Mouse (Mus musculus) kidney, embryonic 16.5 days (tissue): ENCODE measurements around the gene Slc38a5. TPM values are rescaled to one million over a fixed set of nuclear protein-coding genes. Genes with fewer than 3 reads are reported as not detected.
"Not testable (repeated sequence)": the region's sequence is repeated elsewhere in the genome, so short reads cannot be mapped to it uniquely, and the experiment has no call there.

Experiments used
- ATAC-seq: fragments of 200-750 bp; cut with Nextera tagmentation; 2 replicates; pipeline ENCODE4 v1.8.0; 2017; ENCODE audit warnings: moderate TSS enrichment; ENCODE audit not compliant: low FRiP score, low TSS enrichment
- H3K27ac ChIP-seq: fragments of 300-500 bp; sonication (generic); 2 replicates; pipeline ENCODE4 v1.5.1; 2014; ENCODE audit warnings: low read length
- H3K27me3 ChIP-seq: fragments of 300-500 bp; sonication (generic); 2 replicates; pipeline ENCODE4 v1.6.1; 2014; ENCODE audit warnings: low read length, control low read depth, mixed read lengths; ENCODE audit not compliant: insufficient read depth
- H3K36me3 ChIP-seq: fragments of 300-500 bp; sonication (generic); 2 replicates; pipeline ENCODE4 v1.6.1; 2014; ENCODE audit warnings: low read length, control low read depth, mixed read lengths; ENCODE audit not compliant: insufficient read depth
- H3K4me1 ChIP-seq: fragments of 300-500 bp; sonication (generic); 2 replicates; pipeline ENCODE4 v1.6.1; 2014; ENCODE audit warnings: low read length, control low read depth, mixed read lengths; ENCODE audit not compliant: insufficient read depth
- H3K4me2 ChIP-seq: fragments of 300-500 bp; sonication (generic); replicated peaks from 2 replicates; pipeline ENCODE4 v1.6.1; 2014; ENCODE audit warnings: low read depth, low read length
- H3K4me3 ChIP-seq: fragments of 300-500 bp; sonication (generic); 2 replicates; pipeline ENCODE4 v1.5.1; 2014; ENCODE audit warnings: mild to moderate bottlenecking, low read length
- H3K9ac ChIP-seq: fragments of 300-500 bp; sonication (generic); replicated peaks from 2 replicates; pipeline ENCODE4 v1.6.1; 2014; ENCODE audit warnings: low read length
- H3K9me3 ChIP-seq: fragments of 300-500 bp; sonication (generic); 2 replicates; pipeline ENCODE4 v1.6.1; 2016; ENCODE audit warnings: low read length, control low read depth
- WGBS: fragments of 180-500 bp; shearing (Covaris S2); extraction: QIAGEN DNeasy Blood & Tissue Kit; methylation state at CpG from one replicate; pipeline ENCODE4 v1.1.7; 2014; 5-methylcytosine and 5-hydroxymethylcytosine counted together
- polyA plus RNA-seq: library from polyadenylated mRNA; unstranded; fragments of >200 nt; fragmentation: Nextera tagmentation; extraction: Ambion mirVana; gene quantifications from 2 replicates; pipeline ENCODE4 v1.2.1, GENCODE M21; 2015

Slc38a5 gene
- polyA plus RNA-seq, 1 experiment from 2014 or later: 4.1 TPM

- H3K9me3 ChIP-seq: peaks cover 3% of the 10 kb centered on the region; the same call in 1 of the 2 replicates
- H3K27me3 ChIP-seq: peaks cover 6% of the 10 kb centered on the region; the same call in 1 of the 2 replicates
- no peak overlapping the region for H3K27ac ChIP-seq
- no peak overlapping the region for H3K4me3 ChIP-seq
- 71% methylated on average over 5 of the region's 5 CpGs for WGBS
- no peak overlapping the region for H3K9ac ChIP-seq
- no peaks in the 10 kb centered on the region for H3K4me1 ChIP-seq
- peak; percentile 83 for ATAC-seq
- H3K4me2 ChIP-seq: no peak overlapping the region
- H3K36me3 ChIP-seq: no peaks in the 10 kb centered on the region
Measured at GRCm38 (mm10) chrX:8274056-8274455, 3.1 kb downstream of the Slc38a5 start.

GRCm38 (mm10) chrX:8288621-8289020 lies 17.7 kb downstream of the Slc38a5 start:
- no peaks in the 10 kb centered on the region for H3K27me3 ChIP-seq
- no peak overlapping the region for H3K9ac ChIP-seq
- no peaks in the 10 kb centered on the region for H3K4me1 ChIP-seq
- no peak overlapping the region for H3K4me2 ChIP-seq
- H3K27ac ChIP-seq: no peak overlapping the region
- no peaks in the 10 kb centered on the region for H3K9me3 ChIP-seq
- WGBS: 80% methylated on average over 5 of the region's 5 CpGs
- no peak for ATAC-seq
- no peaks in the 10 kb centered on the region for H3K36me3 ChIP-seq
- H3K4me3 ChIP-seq: no peak overlapping the region

GRCm38 (mm10) chrX:8309302-8309701 lies 38.4 kb downstream of the Slc38a5 start:
- Histone ChIP-seq H3K9ac (no peak overlapping the region), H3K9me3 (no peaks in the 10 kb centered on the region), H3K27me3 (no peaks in the 10 kb centered on the region), H3K36me3 (no peaks in the 10 kb centered on the region), H3K27ac (no peak overlapping the region), H3K4me1 (no peaks in the 10 kb centered on the region), H3K4me2 (no peak overlapping the region), H3K4me3 (no peak overlapping the region)
- peak; percentile 49; the same call in 1 of the 2 replicates for ATAC-seq
- WGBS: 50% methylated on average over 1 of the region's 1 CpGs

- not testable (repeated sequence) for H3K36me3 ChIP-seq, H3K27ac ChIP-seq, ATAC-seq, H3K4me2 ChIP-seq, H3K4me3 ChIP-seq, H3K9me3 ChIP-seq, H3K9ac ChIP-seq, H3K4me1 ChIP-seq, H3K27me3 ChIP-seq
- 7% methylated on average over 7 of the region's 7 CpGs for WGBS
Measured at GRCm38 (mm10) chrX:8314905-8315304, 44.0 kb downstream of the Slc38a5 start.

- Histone ChIP-seq H3K36me3 (no peaks in the 10 kb centered on the region), H3K4me3 (no peak within 1 kb of the TSS), H3K27ac (no peak within 1 kb of the TSS), H3K9ac (no peak within 1 kb of the TSS), H3K27me3 (no peaks in the 10 kb centered on the region), H3K9me3 (peaks cover 14% of the 10 kb centered on the region), H3K4me1 (no peaks in the 10 kb centered on the region), H3K4me2 (no peak within 1 kb of the TSS)
- 56% methylated on average over 2 of the region's 2 CpGs for WGBS
- ATAC-seq: no peak
Measured at GRCm38 (mm10) chrX:8327124-8327523, 56.2 kb downstream of the Slc38a5 start, which contains the start of gene Ssxb10. TSS of gene Ssxb10 (plus strand) at chrX:8327424.

Other genes starting within 250 kb of the Slc38a5 start
- 66.5 and 70.7 TPM in 2 replicates for gene Suv39h1, start 196.4 kb upstream of the Slc38a5 start, polyA plus RNA-seq
- gene Was, start 180.6 kb upstream of the Slc38a5 start, polyA plus RNA-seq: 0.11 and 0.18 TPM in 2 replicates
- gene Wdr13, start 138.2 kb upstream of the Slc38a5 start, polyA plus RNA-seq: 29.0 and 29.6 TPM in 2 replicates
- gene Rbm3, start 125.3 kb upstream of the Slc38a5 start, polyA plus RNA-seq: 433 and 441 TPM in 2 replicates
- gene Tbc1d25, start 95.0 kb upstream of the Slc38a5 start, polyA plus RNA-seq: 12.6 and 14.9 TPM in 2 replicates
- 43.6 and 44.8 TPM in 2 replicates for gene Ebp, start 77.6 kb upstream of the Slc38a5 start, polyA plus RNA-seq
- gene Porcn, start 64.6 kb upstream of the Slc38a5 start, polyA plus RNA-seq: 8.4 and 9.7 TPM in 2 replicates
- gene Ftsj1, start 18.7 kb upstream of the Slc38a5 start, polyA plus RNA-seq: 39.7 and 41.5 TPM in 2 replicates
- not detected in 2 replicates for gene Ssxb10, start 56.3 kb downstream of the Slc38a5 start, polyA plus RNA-seq
- gene Ssxb9, start 95.8 kb downstream of the Slc38a5 start, polyA plus RNA-seq: not detected in 2 replicates
- not detected in 2 replicates for gene Ssxb1, start 142.2 kb downstream of the Slc38a5 start, polyA plus RNA-seq
- gene Ssxb2, start 190.6 kb downstream of the Slc38a5 start, polyA plus RNA-seq: not detected in 2 replicates